In genomic region chr2:104096256-104096655, GRCm38 (mm10) we compare ENCODE assay signal across 9 mouse cellular contexts. TPM values are rescaled to one million over a fixed set of nuclear protein-coding genes. Genes with fewer than 3 reads are reported as not detected.
A peak's percentile ranks its signal among the peaks of the same experiment; 100 is the strongest.
DNase-seq lines count a peak whose midpoint lies in the region; ATAC-seq and TF ChIP-seq lines count a peak whose summit lies in the region.
"Had no signal": no experiment of that assay in that cellular context is flagged by ENCODE, and none has a peak within 500 bp of the region (broad histone marks: within the 10 kb centered on the region; RNA-seq: fewer than 3 reads in every experiment).

No protein-coding gene starts in this region.

- H3K4me1 ChIP-seq in lung, embryonic 15.5 days = peaks cover 13% of the 10 kb centered on the region
- peaks cover 4% of the 10 kb centered on the region for H3K4me1 ChIP-seq in embryonic fibroblast, embryonic 13.5 days (ENCODE audit: control insufficient read depth, insufficient read depth, low read length)
- peaks cover 13% of the 10 kb centered on the region for H3K4me1 ChIP-seq in limb, embryonic 13.5 days

- TF ChIP-seq POLR2A in embryonic fibroblast, embryonic 13.5 days (IDR thresholded peaks at IDR 0.05; ENCODE audit: low read depth, low read length) = no peak

- H3K4me3 ChIP-seq in lung, embryonic 15.5 days = peak overlapping the region; percentile 50
- peak overlapping the region; percentile 59 for H3K4me3 ChIP-seq in embryonic fibroblast, embryonic 13.5 days (ENCODE audit: insufficient read depth, low read length)
- H3K4me3 ChIP-seq in limb, embryonic 13.5 days = peak overlapping the region; percentile 50

- peak overlapping the region; percentile 39 for H3K9ac ChIP-seq in lung, embryonic 15.5 days
- H3K9ac ChIP-seq in limb, embryonic 13.5 days = peak overlapping the region; percentile 61

- H3K9me3 ChIP-seq in lung, embryonic 15.5 days = no peaks in the 10 kb centered on the region
- H3K9me3 ChIP-seq in limb, embryonic 13.5 days = no peaks in the 10 kb centered on the region

- no peak for DNase-seq in lung, adult 18-20 months
- peak; percentile 6 for DNase-seq in retina, postnatal 1 day
- DNase-seq in urinary bladder, adult 2 months (ENCODE audit: low spot score) = no peak
- DNase-seq in urinary bladder, postnatal 25 days (ENCODE audit: low spot score) = no peak
- DNase-seq in gastrocnemius, postnatal 4 days (ENCODE audit: low spot score in 2 of 2) = no peak

- H3K27me3 ChIP-seq in lung, embryonic 15.5 days = no peaks in the 10 kb centered on the region
- no peaks in the 10 kb centered on the region for H3K27me3 ChIP-seq in limb, embryonic 13.5 days

- WGBS in lung, embryonic 15.5 days = 40% methylated on average over 10 of the region's 10 CpGs
- 42% methylated on average over 10 of the region's 10 CpGs for WGBS in limb, embryonic 13.5 days

- ATAC-seq in lung, embryonic 15.5 days (ENCODE audit: borderline replicate concordance, extremely low read depth, low FRiP score, low TSS enrichment) = no peak
- 0 out of 2 replicates have a peak, but pooled peaks have one; percentile 5 for ATAC-seq in limb, embryonic 13.5 days (ENCODE audit: low FRiP score, low read depth)

- H3K27ac ChIP-seq in lung, embryonic 15.5 days = peak overlapping the region; percentile 51
- peak overlapping the region; percentile 43 for H3K27ac ChIP-seq in embryonic fibroblast, embryonic 13.5 days (ENCODE audit: insufficient read depth, low read length)
- H3K27ac ChIP-seq in limb, embryonic 13.5 days = peak overlapping the region; percentile 67; the same call in 1 of the 2 replicates

- TF ChIP-seq CTCF in embryonic fibroblast, embryonic 13.5 days (IDR thresholded peaks at IDR 0.05; ENCODE audit: borderline replicate concordance, insufficient read depth, low read length) = no peak

- no peaks in the 10 kb centered on the region for H3K36me3 ChIP-seq in lung, embryonic 15.5 days
- H3K36me3 ChIP-seq in limb, embryonic 13.5 days = no peaks in the 10 kb centered on the region

- peak overlapping the region; percentile 58 for H3K4me2 ChIP-seq in lung, embryonic 15.5 days
- peak overlapping the region; percentile 73 for H3K4me2 ChIP-seq in limb, embryonic 13.5 days (replicated peaks)

RNA-seq across cellular contexts. Expression of gene Cd59a, which starts 0.7 kb away (rescaled TPM):
- 21.5 and 23.8 TPM in 2 replicates for polyA plus RNA-seq in lung, embryonic 15.5 days (2015; fragmentation: Nextera tagmentation; extraction: Ambion mirVana)
- polyA plus RNA-seq in embryonic fibroblast, embryonic 13.5 days (2011; ENCODE audit: insufficient read length, low read depth, missing spikeins) = 52.5 and 67.1 TPM in 2 replicates
- polyA plus RNA-seq in limb, embryonic 13.5 days (2015; fragmentation: Nextera tagmentation; extraction: Ambion mirVana) = 19.2 and 19.8 TPM in 2 replicates
- 122 and 131 TPM in 2 replicates for polyA plus RNA-seq in urinary bladder, adult 2 months (2012; rRNA removed)
- 10 to 100 TPM; 13.3 to 18.3 TPM for total RNA-seq in gastrocnemius, postnatal 4 days (2021)

RNA-seq across cellular contexts. Expression of gene A930018P22Rik, which starts 26.3 kb away (rescaled TPM):
- not detected in 2 replicates for polyA plus RNA-seq in lung, embryonic 15.5 days (2015; fragmentation: Nextera tagmentation; extraction: Ambion mirVana)
- polyA plus RNA-seq in embryonic fibroblast, embryonic 13.5 days (2011; ENCODE audit: insufficient read length, low read depth, missing spikeins) = not detected in 2 replicates
- not detected in 2 replicates for polyA plus RNA-seq in limb, embryonic 13.5 days (2015; fragmentation: Nextera tagmentation; extraction: Ambion mirVana)
- 0.09 and 0.12 TPM in 2 replicates for polyA plus RNA-seq in urinary bladder, adult 2 months (2012; rRNA removed)
- 1 to 10 TPM; 1.3 to 2.6 TPM for total RNA-seq in gastrocnemius, postnatal 4 days (2021)
- total RNA-seq: neutrophil, adult 5-6 weeks had no signal

RNA-seq across cellular contexts. Expression of gene Cd59b, which starts 26.6 kb away (rescaled TPM):
- 5.5 and 6.0 TPM in 2 replicates for polyA plus RNA-seq in lung, embryonic 15.5 days (2015; fragmentation: Nextera tagmentation; extraction: Ambion mirVana)
- polyA plus RNA-seq in embryonic fibroblast, embryonic 13.5 days (2011; ENCODE audit: insufficient read length, low read depth, missing spikeins) = 3.4 and 3.5 TPM in 2 replicates
- polyA plus RNA-seq in limb, embryonic 13.5 days (2015; fragmentation: Nextera tagmentation; extraction: Ambion mirVana) = 3.7 and 5.8 TPM in 2 replicates
- polyA plus RNA-seq in urinary bladder, adult 2 months (2012; rRNA removed) = 17.4 and 18.2 TPM in 2 replicates
- total RNA-seq in gastrocnemius, postnatal 4 days (2021) = 1 to 10 TPM; 1.4 to 2.9 TPM
- total RNA-seq: neutrophil, adult 5-6 weeks had no signal

RNA-seq across cellular contexts. Expression of gene Gm10799, which starts 27.9 kb away (rescaled TPM):
- polyA plus RNA-seq in lung, embryonic 15.5 days (2015; fragmentation: Nextera tagmentation; extraction: Ambion mirVana) = not detected in 2 replicates
- polyA plus RNA-seq in embryonic fibroblast, embryonic 13.5 days (2011; ENCODE audit: insufficient read length, low read depth, missing spikeins) = not detected in 2 replicates
- polyA plus RNA-seq in limb, embryonic 13.5 days (2015; fragmentation: Nextera tagmentation; extraction: Ambion mirVana) = not detected in 2 replicates
- not detected in 2 replicates for polyA plus RNA-seq in urinary bladder, adult 2 months (2012; rRNA removed)
- total RNA-seq in gastrocnemius, postnatal 4 days (2021) = not detected
- total RNA-seq: neutrophil, adult 5-6 weeks had no signal

RNA-seq across cellular contexts. Expression of gene Gm10912, which starts 30.6 kb away (rescaled TPM):
- not detected in 2 replicates for polyA plus RNA-seq in lung, embryonic 15.5 days (2015; fragmentation: Nextera tagmentation; extraction: Ambion mirVana)
- not detected in 2 replicates for polyA plus RNA-seq in embryonic fibroblast, embryonic 13.5 days (2011; ENCODE audit: insufficient read length, low read depth, missing spikeins)
- polyA plus RNA-seq in limb, embryonic 13.5 days (2015; fragmentation: Nextera tagmentation; extraction: Ambion mirVana) = 0.14 TPM in 1 of 2 replicates, not detected in the other
- 0.12 and 0.25 TPM in 2 replicates for polyA plus RNA-seq in urinary bladder, adult 2 months (2012; rRNA removed)
- total RNA-seq in gastrocnemius, postnatal 4 days (2021) = under 1 TPM; 0.16 to 0.17 TPM
